Mouse (Mus musculus): ENCODE results near the gene Snai1.
A peak's percentile ranks its signal among the peaks of the same experiment; 100 is the strongest.

Snai1 gene

DNA sequence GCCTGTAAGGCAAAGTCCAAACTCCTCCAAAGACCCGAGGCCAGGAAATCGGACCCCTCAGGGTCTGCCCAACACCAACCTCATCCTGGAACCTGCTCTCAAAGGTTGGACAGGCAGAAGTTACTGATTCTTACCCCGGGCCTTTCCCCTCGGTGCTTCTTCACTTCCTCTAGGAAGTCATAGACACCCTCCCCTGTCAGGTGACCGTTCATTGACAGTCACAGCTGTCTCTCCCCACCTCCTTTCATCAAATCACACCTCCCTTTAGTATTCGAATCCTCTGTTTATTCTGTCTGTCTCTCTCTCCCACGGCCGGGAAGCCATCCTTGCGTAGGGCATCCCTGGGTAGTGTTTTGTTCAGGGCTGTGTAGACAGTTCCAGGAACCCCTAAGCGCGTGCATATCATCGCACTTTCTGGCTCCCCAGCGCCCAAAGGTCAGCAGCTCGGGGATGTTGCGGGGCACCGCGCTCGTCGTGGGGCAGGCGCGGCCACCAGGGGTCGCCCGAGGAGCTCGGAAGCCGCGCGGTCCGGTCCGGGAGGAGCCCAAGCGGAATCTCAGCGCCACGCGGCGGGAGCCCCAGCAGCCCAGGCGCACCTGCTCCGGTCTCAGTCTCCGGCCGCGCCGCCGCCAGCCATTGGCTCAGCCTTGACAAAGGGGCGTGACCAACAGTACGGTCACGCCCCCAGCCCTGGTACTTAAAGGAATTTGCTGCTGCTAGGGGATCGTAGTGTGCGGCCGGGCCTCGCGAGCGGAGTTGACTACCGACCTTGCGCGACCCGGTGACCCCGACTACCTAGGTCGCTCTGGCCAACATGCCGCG, at the start of gene Snai1:
TSS of gene Snai1 (plus strand) at position 720 of the 822 bp plus-strand sequence.
- DNase-seq (ENCODE audit: low read depth, low spot score): peak; percentile 63

DNA sequence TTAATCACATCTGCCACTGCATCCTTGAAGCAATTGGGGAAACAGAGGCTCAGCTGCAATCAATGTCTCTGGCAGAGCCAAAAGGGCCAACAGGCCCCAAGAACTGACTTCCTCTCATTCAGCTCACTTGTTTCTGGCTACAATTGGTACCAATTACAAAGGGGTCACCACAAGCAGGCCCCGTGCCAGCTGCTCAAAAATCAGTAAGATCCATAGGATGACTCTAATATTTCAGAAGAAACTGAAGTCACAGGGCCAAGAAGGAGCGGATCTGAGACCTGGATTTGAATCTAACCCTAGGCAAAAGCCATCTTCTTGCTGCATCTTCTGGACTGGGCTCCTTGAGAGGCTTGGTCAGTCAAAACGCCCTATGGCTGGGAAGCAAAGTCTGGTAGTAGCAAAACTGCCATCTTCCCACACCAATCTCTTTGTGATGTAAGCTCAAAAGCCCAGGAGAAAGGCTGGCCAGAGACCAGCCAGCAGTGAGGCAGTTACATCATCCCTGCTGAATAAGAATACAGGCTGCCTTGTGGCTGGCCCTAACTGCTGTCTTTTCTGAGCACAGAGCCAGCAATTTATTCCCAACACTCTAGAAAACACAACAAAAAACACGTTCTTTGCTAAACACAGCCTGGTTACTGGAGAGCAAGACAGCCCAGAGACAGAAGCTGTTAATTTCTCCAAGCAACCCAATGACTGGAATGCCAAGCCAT, 47.0 kb upstream of the Snai1 start:
- DNase-seq (ENCODE audit: low read depth, low spot score): no peak

DNA sequence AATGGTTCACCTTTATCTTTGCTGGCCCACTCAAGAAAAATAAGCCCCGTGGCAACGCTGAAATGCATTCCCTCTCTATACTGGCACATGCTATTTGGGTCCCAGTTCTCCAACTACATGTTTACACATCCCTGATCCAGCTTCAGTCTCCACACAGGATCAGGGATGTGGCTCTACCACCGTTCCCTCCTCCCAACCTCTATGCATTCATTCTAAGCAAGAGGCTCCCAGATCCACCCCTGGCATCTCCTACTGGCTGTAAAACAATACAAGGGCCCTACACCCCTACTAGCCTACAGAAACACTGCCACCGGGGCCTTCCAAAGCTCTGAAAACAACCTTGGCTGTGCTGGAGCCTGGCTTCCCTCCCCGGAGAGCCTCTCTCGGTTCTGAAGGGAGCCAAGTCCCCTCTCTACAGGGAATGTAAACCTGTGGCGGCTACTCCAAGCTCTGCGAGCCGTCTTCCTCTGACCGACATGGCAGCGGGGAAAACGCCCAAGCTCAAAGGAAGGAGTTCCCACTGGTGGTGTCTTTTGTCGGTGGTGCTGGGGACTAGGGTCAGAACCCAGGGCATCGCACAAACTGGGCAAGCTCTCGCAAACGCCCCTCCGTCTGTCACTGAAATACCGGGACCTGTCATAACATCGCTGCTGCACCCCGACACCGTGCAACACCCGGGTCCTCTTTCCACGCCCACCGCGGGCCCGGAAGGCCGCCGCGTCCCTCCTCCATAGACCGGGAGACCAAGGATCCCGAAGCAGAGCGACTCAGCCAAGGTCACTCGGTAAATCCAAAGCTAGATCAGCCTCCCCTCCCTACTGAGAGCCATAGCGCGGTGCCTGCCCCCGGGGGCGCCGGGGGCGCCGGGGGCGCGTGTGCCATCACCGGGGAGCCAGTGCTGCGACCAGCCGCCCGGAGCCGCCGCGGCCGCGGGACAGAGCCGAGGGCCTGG, 46.0 kb upstream of the Snai1 start, which contains the start of gene Rnf114:
TSS of gene Rnf114 (plus strand) at position 889 of the 952 bp plus-strand sequence.
- DNase-seq (ENCODE audit: low read depth, low spot score): no peak

DNA sequence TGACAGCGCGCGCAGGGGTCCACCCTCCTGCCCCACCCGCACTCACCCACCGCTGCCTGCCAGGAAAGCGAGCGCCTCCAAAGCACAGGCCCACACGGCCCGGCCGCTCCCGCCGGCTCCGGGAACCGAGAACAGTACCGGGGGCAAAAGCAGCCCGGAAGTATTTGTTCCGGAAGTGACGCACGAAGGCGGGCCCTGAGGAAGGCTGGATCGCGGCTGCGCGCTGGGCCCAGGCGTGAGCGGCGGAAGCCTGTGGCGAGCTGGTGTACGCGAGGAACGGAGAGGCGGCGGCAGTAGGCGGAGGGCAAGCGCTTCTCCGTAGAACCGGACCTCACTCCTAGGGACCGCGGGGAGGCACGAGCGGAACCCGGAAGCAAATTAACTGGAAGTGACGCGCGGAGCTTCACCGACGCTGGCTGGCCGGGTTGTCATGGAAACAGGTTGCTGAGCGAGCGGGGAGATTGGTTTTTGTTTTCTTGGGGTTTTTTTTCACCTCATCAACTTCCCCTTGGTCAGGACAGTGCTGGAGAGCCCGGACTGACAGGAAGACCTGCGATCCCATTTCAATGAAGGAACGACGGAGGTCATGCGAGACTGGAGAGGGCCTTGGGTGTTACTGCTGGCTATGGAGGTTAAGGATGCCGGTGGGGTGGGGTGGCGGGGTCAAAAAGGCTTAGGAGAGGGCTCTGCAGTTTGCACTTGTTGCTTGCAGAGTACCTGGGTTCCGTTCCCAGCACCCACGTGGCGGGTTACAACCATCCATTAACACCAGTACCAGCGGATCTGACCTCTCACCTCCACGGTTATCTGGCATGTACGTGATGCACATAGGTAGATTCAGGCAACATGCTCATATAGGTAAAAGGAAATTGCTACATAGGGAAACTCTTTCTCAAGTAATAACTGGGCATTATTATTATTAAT, 45.0 kb upstream of the Snai1 start, which contains the start of gene Spata2:
TSS of gene Spata2 (minus strand) at position 175 of the 924 bp plus-strand sequence.
- peak; percentile 86 for DNase-seq (ENCODE audit: low read depth, low spot score)

DNA sequence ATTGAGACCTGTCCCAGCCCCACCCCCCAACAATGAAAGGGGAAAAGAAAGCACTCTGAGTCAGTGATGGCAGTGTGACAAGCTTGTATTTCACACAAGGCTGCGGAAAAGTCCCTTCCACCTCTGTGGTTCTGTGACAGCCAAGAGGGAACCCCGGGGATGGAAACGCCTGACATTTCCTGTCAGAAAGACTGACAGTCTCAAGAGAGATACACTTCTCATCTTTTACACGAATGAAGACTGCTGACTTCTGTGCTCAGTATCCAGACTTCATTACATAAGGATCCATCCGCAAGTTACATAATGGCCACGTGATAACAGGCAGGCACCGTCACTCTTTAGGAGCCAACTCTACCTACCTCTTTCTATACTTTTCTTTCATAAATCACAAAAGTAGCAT, 41.6 kb upstream of the Snai1 start:
- DNase-seq (ENCODE audit: low read depth, low spot score): no peak

DNA sequence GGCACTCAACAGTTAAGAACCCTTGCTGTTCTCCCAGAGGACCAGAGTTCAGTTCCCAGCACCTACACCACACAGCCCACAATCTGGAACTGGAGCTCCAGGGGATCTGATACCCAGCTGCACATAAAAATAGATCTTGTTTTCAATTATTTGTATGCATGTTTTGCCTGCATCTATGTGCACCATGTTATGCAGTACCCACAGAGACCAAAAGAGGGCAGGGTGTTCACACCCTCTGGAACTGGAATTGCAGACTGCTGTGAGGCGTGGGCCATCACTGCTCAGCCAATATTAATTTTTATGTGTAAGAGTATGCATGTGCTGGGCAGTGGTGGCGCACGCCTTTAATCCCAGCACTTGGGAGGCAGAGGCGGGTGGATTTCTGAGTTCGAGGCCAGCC, 40.7 kb upstream of the Snai1 start:
- DNase-seq (ENCODE audit: low read depth, low spot score): no peak

DNA sequence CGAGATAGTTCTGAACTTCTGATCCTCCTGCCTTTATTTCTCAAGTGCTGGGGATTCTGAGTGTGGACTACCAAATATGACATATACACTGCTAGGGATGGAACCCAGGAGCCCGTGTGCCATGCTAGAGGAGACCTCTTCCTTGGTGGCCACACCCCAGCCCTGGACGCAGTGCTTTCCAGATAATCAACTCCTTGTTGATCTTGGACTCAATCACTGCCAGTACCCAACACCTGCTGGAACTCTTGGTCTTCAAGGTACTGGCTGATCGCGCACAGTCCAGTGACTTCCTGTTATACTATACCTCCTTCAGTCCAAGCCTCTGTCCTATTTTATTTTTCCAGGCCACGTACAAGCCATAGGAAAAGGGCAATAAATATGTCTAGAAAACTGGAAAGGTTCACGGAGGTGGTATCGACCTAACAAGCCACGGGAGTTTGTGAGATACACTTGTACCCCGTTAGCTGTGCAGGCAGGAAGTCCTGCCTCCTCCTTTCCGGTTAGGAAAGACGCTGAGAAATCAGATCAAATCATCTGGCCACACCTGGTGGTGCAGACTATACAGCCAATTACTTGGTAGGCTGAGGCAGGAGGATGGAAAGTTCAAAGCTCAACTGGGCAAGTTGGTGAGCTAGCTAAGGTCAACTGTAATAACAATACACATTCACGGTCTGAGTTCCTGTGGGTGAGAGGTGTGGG, 35.3 kb upstream of the Snai1 start:
- DNase-seq (ENCODE audit: low read depth, low spot score): no peak

DNA sequence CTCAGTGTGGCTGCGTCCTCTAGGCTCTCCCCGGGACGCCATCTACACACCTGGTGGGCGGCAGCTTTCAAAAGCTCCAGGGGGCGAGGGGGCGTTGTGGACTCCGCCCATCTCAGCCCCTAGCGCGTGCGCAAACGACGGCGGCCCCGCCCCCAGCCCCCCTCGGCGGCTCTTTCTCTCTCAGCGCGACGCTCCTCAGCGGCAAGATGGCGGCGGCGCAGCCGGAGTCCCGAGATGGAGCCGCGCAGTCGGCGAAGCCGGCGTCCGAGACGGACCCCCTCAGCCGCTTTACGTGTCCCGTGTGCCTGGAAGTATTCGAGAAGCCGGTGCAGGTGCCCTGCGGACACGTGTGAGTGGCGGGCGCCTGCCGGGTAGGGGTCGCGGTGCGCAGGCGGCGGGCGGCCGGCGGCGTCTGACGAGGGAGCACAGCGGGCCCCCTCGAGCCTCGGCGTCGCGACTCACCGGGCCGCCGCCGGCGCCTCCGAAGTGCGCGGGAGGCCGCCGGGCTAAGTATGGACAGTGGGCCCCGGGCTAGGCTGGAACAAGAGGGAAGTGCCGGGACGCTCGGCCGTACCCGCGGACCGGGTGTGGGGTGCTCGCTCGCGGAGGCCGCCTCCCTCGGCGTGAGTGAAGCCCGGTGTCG, 34.6 kb upstream of the Snai1 start:
- peak; percentile 61 for DNase-seq (ENCODE audit: low read depth, low spot score)

DNA sequence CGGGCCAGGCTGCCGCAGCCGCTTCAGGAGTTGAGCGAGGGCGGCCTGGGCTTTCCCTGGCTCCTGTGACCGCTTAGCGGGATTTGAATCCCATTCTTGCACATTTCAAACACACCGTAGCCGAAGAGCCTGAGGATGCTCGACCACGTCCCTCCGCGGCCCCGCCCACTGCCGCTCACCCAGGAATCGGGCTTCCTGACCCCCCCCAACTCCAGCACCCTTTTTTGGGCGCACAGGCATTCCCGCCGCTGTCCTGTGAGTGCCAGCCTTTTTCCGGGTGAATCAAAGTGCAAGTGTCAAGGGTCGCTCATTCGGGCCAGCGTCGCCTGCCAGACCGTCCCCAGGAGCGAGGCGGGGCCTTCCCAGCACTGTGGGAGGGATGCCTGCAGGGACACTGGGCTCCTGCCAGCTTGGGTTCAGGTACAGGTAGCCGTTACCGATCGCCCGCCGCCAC, 34.1 kb upstream of the Snai1 start:
- DNase-seq (ENCODE audit: low read depth, low spot score): no peak

DNA sequence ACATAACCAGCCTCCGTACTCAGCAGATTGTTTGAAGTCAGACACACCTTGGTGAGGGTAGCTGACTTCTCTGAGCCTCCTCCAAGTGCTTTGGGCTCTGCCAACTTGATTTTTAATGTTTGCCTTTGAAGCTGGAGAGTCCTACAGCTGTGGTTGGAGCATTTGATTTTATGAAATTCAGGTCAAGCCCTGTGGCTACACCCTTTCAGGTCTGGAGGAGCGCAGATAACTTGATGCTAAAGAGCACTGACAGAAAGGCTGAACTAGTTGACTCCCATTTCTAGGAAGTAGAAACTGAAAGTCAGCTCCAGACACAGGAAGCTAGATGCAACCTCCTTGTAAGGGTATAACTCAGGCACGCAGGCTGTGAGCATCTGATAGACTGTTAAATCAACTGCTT, 32.9 kb upstream of the Snai1 start:
- no peak for DNase-seq (ENCODE audit: low read depth, low spot score)

DNA sequence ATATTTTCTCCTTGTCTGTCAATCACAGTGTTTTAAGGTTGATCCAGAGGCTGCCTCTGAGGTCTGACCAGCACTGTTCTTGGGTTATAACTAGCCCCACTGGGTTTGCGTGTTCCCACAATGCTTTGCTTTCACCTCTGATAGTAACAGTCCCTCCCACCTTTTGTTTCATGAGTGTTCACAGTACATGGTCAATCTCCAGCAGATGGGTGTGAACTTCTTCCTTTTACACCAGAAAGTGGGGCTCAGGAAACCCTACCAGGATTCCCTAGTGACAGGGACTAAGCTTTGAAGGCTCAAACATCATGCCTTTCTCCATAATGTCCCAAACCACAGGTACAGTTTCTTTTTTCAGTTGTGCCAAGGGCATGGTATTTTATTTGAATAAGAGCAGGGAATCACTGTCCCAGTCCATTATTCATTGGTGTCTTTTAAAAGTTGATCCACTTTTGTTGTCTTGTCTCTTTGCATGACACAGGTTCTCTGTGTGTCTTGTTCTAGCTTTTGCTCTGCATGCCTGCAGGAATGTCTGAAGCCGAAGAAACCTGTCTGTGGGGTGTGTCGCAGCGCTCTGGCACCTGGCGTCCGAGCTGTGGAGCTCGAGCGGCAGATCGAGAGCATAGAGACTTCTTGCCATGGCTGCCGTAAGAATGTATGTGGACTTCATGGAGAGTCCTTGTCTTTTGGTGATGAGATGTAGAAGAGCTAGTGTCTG, 31.3 kb upstream of the Snai1 start:
- DNase-seq (ENCODE audit: low read depth, low spot score): no peak

DNA sequence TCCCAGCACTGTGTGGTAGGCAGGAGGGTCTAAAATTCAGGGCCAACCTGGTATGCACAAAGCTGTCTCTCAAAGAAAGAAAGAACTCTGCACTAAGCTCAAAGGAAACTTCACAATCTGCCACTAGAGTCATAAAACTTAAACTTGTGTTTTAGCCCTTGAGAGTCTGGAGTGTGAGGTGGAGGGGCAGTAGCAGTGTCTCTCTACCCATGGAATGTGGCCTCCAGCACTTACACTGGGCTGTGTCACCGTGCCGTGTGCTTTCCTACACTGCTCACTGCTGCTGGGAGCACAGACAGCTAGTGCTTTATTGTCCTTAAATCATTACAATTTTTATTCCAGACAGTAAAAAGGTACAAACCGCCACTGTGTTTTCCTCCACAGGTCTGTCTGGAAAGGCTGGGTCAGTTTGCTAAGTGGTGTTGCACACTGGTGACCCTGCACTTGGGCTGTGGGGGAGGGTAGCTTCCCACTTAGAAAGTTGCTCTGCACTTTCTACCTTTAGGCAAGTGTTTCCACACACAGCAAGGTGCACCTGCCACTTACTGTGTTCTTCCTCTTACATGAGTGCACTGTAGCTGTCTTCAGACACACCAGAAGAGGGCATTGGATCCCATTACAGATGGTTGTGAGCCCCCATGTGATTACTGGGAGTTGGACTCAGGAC, 30.1 kb upstream of the Snai1 start:
- no peak for DNase-seq (ENCODE audit: low read depth, low spot score)

DNA sequence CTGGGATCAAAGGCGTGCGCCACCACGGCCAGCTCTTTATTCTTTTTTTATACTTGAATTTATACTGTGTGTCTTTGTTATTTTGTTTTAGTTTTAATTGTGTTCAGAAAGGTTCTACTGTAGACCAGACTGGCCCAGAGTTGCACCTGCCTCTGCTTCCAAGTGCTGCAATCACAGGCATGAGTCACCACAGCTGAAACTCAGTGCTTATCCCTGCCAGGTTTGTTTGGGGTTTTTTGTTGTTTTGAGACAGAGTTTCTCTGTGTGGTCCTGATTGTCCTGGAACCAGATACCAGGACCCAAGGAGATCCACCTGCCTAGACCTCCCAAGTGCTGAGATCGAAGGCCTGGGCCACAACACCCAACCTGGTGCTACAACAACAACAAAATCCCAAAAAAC, 29.4 kb upstream of the Snai1 start:
- no peak for DNase-seq (ENCODE audit: low read depth, low spot score)

DNA sequence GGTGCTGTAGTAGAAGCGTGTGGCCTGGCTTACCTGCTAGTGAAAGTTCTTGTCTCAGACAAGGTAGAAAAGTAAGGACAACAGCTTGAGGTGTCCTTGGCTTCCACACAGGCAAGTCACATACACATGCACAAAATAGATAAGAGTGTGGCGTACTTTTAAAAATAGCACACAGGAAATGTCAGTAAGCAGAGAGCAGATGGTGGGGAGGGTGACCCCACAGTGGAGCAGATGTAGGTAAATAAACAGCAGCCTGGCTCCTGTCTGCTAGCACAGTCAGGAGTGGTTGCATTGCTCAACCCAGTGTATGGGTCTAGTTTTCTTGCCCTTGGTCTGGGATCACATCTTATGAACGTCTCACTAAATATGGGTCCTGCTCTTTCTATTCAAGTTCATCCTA, 27.5 kb upstream of the Snai1 start:
- DNase-seq (ENCODE audit: low read depth, low spot score): no peak

DNA sequence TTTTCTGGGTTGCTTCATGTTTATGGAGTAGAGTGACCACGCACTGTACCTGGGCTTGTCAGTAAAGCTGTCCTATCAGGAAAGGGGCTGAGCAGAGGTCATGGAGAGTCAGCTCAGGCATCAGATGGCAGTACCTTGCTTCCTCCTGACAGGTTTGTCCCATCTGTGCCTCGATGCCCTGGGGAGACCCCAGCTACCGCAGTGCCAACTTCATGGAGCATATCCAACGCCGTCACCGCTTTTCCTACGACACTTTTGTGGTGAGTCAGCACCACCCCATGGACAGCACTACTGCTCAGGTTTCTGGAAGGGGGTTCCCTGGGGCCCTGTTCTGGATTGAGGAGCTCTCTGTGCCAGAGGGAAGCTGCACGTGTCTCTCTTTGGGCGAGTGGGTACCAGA, 25.6 kb upstream of the Snai1 start:
- DNase-seq (ENCODE audit: low read depth, low spot score): no peak

DNA sequence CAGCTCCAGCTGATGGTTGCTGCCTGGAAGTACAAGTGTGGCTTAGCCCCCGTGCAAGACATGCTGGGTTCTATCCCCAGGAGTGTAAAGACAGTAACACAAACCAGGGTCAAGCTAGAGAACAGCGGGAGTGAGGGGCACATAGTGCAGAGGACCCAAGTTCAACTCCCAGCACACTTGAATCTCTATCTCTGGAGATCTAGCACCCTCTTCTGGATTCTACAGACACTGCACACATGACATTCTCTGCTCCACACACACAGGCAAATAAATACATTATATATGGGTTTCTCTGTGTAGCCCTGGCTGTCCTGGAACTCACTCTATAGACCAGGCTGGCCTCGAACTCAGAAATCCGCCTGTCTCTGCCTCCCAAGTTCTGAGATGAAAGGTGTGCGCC, 25.0 kb upstream of the Snai1 start:
- no peak for DNase-seq (ENCODE audit: low read depth, low spot score)

DNA sequence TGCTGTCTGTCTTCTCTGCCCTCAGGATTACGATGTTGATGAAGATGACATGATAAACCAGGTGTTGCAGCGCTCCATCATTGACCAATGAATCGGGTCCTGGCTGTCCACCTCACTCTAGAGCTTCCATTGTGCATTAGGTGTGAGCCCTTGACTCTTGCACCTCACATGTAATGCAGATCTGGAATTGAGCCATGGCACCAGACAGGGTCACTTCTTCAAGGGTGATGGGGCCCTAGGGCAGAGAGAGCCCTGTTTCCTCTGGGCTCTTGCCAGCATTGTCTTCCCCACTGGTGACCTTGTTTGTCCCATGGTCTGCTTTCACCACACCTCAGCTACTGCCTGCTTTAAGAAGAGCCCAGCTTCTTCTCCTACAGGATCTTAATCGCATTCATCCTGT, 23.4 kb upstream of the Snai1 start:
- DNase-seq (ENCODE audit: low read depth, low spot score): no peak

DNA sequence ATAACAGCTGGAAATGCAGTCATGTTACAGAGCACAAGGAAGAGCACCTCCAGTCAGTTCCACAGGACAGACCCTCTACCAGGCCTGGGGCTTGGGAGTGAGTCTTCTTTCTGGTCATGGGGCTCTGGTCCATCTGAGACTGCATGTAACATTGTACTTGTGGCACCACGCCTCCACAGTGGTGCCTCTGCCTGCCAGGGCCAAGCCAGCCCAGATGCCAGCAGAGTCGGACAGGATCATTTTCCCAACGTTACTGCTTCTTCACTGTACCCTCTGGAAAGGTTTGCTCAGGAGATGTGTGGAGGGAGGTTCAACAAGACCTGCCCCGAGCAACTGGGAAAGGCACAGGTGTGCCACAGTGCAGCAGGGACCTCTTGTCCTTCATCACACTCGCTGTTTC, 22.3 kb upstream of the Snai1 start:
- no peak for DNase-seq (ENCODE audit: low read depth, low spot score)
